Mouse (Mus musculus): ENCODE data around the gene Ttll8.

The Ttll8 gene

DNA sequence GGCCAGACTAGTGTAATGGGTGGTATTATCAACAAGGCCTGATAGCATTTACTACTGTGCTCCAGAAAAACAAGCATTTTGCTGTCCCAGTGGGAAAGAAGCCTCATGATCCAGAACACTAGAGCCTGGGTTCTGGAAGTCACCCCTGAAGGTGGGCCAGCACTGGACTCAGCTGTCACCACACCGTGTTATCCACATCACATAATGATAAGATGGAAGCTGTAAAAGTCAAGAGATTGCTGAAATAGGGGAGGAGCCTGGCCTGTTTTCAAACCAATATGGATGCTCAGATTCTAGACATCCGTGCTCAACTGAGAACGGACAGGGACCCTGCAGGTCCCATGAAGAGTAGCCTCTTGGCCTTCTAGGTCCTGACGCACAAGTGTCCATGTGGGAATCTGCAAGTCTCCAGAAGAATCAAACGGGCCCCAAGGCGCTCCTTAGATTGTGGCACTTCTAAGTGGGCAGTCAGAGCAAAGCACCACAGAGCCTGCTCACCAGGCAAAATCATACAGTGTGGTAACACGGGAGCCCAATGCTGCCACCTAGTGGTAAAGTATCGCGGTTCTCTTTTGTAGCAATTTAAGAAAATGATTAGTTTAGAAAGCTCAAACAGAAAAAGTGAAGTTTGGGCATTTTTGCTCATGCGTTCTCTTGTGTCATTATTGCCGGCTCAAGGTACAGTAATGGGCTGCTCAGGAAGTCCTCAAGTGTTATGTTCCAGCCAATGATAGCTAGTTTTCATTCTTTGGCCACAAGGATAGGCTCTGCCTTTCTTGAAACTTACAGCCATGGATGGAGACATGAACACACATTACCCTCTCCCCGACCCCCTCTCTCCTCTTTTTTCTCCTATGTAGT is 32.9 kb downstream of the Ttll8 start:
- DNase-seq = peak; percentile 90 to 96

DNA sequence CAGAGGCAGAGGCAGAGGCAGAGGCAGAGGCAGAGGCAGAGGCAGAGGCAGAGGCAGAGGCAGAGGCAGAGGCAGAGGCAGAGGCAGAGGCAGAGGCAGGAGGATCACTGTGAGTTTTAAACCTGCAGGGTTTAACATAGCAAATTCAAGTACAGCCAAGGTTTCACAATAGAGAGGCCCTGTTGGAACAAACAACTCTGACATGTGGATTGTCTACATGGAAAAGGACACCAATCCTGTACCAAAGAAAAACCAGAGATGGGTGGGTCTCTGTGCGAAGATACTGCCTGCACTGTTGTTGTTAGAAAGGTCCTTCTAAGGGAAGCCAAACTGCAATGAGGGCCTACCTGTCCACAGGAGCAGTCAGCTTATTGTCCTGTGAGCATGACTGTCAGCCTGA is 34.2 kb downstream of the Ttll8 start:
- no peak for DNase-seq

DNA sequence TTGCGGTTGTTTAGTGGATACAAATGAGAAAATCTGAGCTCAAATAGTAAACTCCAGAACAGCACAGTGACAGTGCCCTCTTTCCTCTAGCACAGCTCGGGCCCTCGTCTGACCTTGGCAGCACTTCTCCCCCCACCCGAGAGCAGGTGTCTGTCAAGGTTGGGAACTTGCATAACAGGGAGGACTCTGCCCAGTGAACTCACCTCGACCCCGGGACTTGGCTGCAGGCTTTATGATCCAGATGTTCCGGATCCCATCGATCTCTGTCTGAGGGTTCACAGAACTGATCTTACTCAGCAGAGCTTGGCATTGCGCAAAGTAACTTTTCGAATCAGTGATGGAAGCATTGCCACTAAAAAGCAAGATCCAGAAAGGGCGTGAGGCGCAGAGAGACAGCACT is 34.9 kb downstream of the Ttll8 start:
- peak in 1 of 2 experiments; percentile 22 for DNase-seq

GRCm38 (mm10) chr15:88917126-88917525 is 37.1 kb downstream of the Ttll8 start:
- DNase-seq = no peak

DNA sequence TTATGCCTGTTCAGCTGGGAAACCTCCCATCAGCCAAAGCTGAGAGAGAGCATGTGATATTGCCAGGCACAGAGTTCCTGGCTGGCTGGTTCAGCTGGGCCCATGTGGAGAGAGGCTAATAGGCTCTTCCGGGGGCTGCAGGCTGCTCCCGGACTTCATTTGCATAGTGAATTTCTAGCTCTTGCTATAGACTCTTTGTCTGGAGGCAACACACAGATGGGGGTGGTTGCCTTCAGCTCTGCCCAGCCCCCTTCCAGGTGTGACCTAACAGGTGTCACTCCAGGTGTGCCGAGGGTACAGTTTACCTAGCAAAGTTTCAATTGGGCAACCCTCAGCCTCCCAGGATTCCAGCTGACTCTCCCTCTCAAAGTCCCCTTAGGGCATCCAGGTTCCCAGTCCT is 37.9 kb downstream of the Ttll8 start:
- no peak for DNase-seq

- no peak for DNase-seq
Observed at GRCm38 (mm10) chr15:88915046-88915445, 39.2 kb downstream of the Ttll8 start.

DNA sequence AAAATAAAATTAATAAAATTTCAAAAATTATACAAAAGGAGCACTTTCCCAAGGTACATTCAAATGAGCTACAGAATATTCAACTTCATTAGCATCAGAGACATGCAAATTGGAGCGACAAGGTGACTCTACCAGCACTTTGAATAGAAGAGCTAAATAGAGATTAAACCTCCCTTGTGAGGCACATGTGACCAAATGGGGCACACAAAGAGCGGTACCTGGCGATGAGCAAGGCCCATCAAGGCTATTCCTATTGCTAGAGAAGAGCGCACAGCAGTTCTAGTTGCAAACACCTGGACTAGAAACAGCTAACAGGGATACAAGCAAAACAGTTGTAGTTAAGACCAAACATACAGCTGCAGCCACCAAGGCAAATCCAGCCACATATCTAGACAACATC is 47.9 kb downstream of the Ttll8 start:
- no peak for DNase-seq

GRCm38 (mm10) chr15:88904056-88904811 is 50.0 kb downstream of the Ttll8 start:
- no peak for DNase-seq

- no peak for DNase-seq
Observed at GRCm38 (mm10) chr15:88903086-88903485, 51.1 kb downstream of the Ttll8 start.

DNA sequence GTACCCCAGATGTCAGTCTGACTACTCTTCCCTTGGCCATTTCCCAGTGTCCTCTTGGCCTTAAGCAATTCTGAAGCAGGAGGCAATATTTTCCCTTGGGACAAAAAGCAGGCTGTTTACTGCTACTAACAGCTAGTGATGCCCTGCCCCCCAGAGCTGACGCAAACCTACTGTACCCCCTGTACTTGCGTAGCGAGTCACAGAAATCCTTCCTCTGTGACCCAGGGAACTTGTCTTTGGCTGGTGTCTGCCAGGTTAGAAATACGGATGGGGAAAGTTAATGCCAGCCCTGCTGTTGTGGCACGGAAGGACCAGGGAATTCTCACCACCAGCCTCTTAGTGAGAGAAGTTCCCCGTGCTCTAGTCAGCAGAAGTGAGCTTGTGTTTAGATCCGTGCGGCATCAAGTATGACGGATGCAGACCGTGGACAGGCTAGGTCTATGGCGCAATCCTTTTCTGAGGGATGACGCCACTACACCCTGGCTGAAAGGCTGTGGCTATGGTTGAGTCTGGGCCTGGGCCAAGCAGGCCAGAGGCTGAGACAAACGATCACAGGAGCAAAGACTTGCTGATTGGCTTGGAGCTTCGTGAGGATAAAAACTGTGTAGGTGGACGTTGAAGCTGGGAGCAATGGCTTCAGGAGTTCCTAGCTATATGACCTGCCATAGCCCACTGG is 51.9 kb downstream of the Ttll8 start:
- no peak for DNase-seq

DNA sequence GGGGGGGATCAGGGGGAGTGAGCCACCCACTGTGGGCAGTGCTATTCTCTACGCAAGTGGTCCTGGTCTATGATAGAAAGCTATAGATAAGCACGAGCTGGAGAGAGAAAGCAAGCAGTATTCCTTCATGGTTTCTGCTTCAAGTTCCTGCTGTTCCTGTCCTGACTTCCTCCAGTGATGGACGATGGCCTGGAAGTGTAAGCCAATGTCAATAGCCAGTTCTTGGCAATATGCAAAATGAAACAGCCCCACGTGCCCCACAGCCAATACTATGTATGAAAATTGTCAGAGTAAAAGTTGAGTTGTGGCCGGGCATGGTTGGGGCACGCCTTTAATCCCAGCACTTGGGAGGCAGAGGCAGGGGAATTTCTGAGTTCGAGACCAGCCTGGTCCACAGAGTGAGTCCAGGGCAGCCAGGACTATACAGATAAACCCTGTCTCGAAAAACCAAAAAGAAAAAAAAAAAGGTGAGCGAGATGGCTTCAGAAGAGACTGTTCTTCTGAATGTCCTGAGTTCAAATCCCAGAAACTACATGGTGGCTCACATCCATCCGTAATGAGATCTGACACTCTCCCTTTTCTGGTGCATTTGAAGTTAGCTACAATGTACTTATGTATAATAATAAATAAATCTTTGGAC is 57.8 kb downstream of the Ttll8 start:
- DNase-seq = no peak

- no peak for DNase-seq
Observed at GRCm38 (mm10) chr15:88895891-88896290, 58.3 kb downstream of the Ttll8 start.

GRCm38 (mm10) chr15:88895119-88895518 is 59.1 kb downstream of the Ttll8 start:
- DNase-seq = no peak

GRCm38 (mm10) chr15:88892876-88893275 is 61.3 kb downstream of the Ttll8 start:
- no peak for DNase-seq

DNA sequence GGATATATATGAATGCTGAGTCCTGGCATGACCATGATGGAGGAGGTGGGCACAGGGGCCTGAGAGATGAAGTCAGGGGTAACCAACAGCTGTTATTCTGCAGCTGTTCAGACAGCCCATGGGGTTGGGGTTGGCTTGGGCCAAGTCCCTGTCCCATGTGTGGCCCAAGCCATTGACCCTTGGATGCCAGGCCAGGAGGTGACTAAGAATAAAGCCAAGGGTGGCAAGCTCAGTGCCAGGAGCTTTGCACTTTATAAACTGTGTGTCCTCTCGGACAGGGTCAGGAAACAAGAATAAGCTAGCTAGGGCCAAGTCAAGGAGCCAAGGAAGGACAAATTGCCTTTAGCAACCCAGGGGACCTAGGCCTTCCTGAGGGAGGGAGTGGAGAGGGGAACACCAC is 62.0 kb downstream of the Ttll8 start:
- DNase-seq = no peak

DNA sequence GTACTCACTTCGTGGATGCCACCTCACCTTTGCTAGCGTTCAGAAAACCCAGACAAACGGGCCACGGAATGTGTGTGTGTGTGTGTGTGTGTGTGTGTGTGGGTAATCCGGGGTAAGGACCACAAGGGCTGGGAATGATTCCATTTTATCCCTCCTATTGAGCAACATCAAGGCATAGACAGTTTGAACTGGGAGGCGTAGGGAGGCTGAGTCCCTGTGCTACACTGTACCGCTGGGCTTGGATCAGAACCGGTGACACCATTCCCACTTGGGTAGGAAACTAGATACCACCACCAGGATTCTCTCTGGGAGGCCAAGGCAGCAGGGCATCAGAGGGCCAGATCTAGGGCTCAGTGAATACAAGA is 62.6 kb downstream of the Ttll8 start:
- no peak for DNase-seq

DNA sequence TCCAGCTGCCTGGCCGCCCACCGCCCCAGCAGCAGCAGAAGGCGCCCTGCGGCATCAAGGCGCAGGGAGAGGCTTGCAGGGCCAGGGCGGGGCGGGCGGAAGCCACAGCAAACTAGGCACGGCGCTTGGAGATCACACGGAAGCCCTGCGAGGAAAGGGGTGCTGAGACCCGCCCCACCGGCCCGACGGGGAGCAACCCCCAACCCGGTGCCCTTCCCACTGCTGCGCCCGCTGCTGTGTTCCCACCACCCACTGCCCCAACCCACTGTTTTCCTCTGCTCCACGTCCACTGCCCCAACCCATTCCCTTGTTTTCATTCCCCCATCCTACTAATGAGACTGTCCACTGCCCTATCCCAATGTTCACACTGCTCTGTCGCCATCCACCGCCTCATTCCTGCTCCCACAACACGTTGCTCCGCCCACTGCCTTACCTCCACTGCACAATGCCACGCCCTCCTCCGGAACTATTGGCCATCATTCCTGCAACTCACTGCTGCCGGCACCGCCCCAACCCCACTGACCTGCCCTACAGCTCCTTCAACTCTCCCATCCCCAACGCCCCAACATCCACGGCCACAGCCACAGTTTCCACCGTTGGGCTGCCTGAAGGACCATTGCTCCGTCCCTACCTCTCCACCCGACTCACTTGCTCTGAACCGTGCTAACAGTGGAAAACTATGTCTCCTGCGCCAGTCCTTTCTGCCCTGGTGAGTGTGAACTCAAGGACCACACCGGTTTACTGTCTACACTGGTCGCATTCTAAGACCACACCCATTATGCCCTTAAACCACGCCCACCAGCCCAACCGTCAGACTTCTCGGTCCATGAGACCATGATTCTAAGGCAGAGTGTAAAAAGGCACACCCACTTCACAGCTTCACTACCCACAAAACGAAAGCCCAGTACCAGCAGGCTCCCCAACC is 63.2 kb downstream of the Ttll8 start:
- DNase-seq = peak; percentile 87 to 90

DNA sequence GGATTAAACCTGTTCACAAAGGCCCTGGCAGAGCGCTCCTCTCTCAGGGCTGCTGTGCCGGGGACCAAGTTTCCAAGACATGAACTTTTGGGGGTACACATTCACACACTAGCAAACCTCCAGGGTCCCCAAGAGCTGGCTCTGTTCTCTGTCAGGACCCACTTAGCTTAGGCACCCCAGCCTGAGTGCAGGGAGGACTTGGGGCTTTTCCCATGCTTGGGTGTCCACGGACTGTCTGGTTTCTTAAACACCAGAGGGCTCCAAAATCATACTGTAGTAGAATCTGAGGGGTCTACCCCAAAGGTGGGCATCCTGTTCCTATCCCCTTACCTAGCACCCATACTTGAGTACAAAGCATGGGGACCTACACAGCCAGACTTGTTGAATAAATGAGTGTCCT is 64.2 kb downstream of the Ttll8 start:
- no peak for DNase-seq

DNA sequence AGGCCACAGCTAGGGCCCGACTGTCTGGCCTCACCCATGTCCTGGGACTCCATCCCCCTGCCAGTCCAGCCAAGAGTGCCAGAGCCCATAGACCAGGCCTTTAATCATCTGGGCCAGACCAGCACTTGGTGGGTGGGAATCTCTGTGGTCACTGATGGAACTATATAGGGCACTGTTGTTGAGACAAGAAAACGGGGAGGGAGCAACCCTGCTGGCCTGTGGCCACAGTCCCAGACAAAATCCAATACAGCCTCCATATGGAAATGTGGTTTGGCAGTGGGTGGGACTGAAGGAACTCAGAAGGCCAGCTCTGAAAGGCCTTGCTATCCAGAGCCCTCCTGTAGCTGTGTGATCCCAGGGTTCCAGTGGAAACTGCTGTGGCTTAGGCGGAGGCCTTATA is 65.2 kb downstream of the Ttll8 start:
- DNase-seq = no peak

GRCm38 (mm10) chr15:88885376-88885775 is 68.8 kb downstream of the Ttll8 start:
- no peak for DNase-seq

- no peak for DNase-seq
Observed at GRCm38 (mm10) chr15:88883342-88883741, 70.9 kb downstream of the Ttll8 start.

GRCm38 (mm10) chr15:88882851-88883250 is 71.4 kb downstream of the Ttll8 start:
- DNase-seq = no peak
